Comparison of ENCODE assay signal across 24 mouse cellular contexts in the genomic region with DNA sequence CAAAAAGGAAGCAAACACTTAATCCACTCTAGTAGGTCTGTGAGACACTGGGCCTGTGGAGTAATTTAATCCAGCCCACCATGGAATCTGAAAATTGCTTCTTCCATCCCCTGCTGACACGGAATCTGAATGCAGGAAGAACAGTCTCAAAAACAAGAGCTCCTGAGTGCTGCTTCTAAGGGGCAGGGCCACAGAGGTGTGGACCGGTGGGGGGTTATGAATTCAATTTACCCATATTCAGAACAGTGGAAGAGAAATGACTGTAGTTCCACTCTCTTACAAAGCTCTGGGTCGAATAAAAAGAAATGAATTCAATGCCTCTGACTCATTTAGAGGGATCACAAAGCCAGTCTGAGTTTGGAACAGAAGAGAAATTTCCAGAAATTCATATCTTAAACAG.
DNase-seq lines count a peak whose midpoint lies in the region; ATAC-seq and TF ChIP-seq lines count a peak whose summit lies in the region.
"Had no signal": no experiment of that assay in that cellular context is flagged by ENCODE, and none has a peak within 500 bp of the region (broad histone marks: within the 10 kb centered on the region; RNA-seq: fewer than 3 reads in every experiment).

No protein-coding gene starts in this region.

- H3K36me3 ChIP-seq in forebrain, embryonic 11.5 days (ENCODE audit: control insufficient read depth, insufficient read depth, low read length): no peaks in the 10 kb centered on the region
- no peaks in the 10 kb centered on the region for H3K36me3 ChIP-seq in forebrain, embryonic 10.5 days (replicated peaks)
- no peaks in the 10 kb centered on the region for H3K36me3 ChIP-seq in forebrain, embryonic 14.5 days (ENCODE audit: control insufficient read depth, insufficient read depth, low read length)
- no peaks in the 10 kb centered on the region for H3K36me3 ChIP-seq in forebrain, postnatal 0 days (ENCODE audit: insufficient read depth)
- H3K36me3 ChIP-seq in kidney, adult 2 months (ENCODE audit: control insufficient read depth, insufficient read depth, low read length): no peaks in the 10 kb centered on the region
- H3K36me3 ChIP-seq: embryonic facial prominence, embryonic 10.5 days; embryonic facial prominence, embryonic 12.5 days; G1E had no signal

- H3K9ac ChIP-seq in forebrain, embryonic 11.5 days (ENCODE audit: low read length): no peak overlapping the region
- H3K9ac ChIP-seq in forebrain, embryonic 14.5 days (ENCODE audit: low read length): no peak overlapping the region
- H3K9ac ChIP-seq in forebrain, postnatal 0 days: no peak overlapping the region
- H3K9ac ChIP-seq: embryonic facial prominence, embryonic 12.5 days had no signal

- H3K27me3 ChIP-seq in forebrain, embryonic 11.5 days (ENCODE audit: control insufficient read depth, insufficient read depth, low read length): no peaks in the 10 kb centered on the region
- no peaks in the 10 kb centered on the region for H3K27me3 ChIP-seq in forebrain, embryonic 10.5 days (ENCODE audit: poor library complexity, severe bottlenecking)
- no peaks in the 10 kb centered on the region for H3K27me3 ChIP-seq in forebrain, embryonic 14.5 days (replicated peaks; ENCODE audit: control insufficient read depth, insufficient read depth, low read length)
- no peaks in the 10 kb centered on the region for H3K27me3 ChIP-seq in forebrain, postnatal 0 days (ENCODE audit: insufficient read depth, low read length)
- H3K27me3 ChIP-seq in kidney, adult 2 months (replicated peaks; ENCODE audit: control insufficient read depth, insufficient read depth, low read length): no peaks in the 10 kb centered on the region
- H3K27me3 ChIP-seq: CH12.LX; embryonic facial prominence, embryonic 12.5 days had no signal

- H3K4me1 ChIP-seq in forebrain, embryonic 11.5 days (replicated peaks; ENCODE audit: control insufficient read depth, insufficient read depth, low read length): no peaks in the 10 kb centered on the region
- H3K4me1 ChIP-seq in forebrain, embryonic 10.5 days: 0 out of 2 replicates have a peak, but pooled peaks cover 6% of the 10 kb centered on the region
- no peaks in the 10 kb centered on the region for H3K4me1 ChIP-seq in forebrain, embryonic 14.5 days (ENCODE audit: control insufficient read depth, insufficient read depth, low read length)
- H3K4me1 ChIP-seq in forebrain, postnatal 0 days (ENCODE audit: insufficient read depth): no peaks in the 10 kb centered on the region
- no peaks in the 10 kb centered on the region for H3K4me1 ChIP-seq in kidney, adult 2 months (ENCODE audit: control insufficient read depth, insufficient read depth, low read length)
- H3K4me1 ChIP-seq: embryonic facial prominence, embryonic 10.5 days; embryonic facial prominence, embryonic 12.5 days had no signal

- no peak overlapping the region for H3K4me2 ChIP-seq in forebrain, embryonic 11.5 days (ENCODE audit: low read depth, low read length, severe bottlenecking)
- H3K4me2 ChIP-seq in forebrain, embryonic 14.5 days (ENCODE audit: low read length): no peak overlapping the region
- H3K4me2 ChIP-seq in forebrain, postnatal 0 days (ENCODE audit: low read depth): no peak overlapping the region
- H3K4me2 ChIP-seq: embryonic facial prominence, embryonic 12.5 days had no signal

- no peak for TF ChIP-seq POLR2A in kidney, adult 2 months (IDR thresholded peaks at IDR 0.05; ENCODE audit: low read depth, low read length)

- WGBS in forebrain, embryonic 11.5 days: 19% methylated on average over 3 of the region's 3 CpGs
- 20% methylated on average over 3 of the region's 3 CpGs for WGBS in forebrain, embryonic 10.5 days
- WGBS in forebrain, embryonic 14.5 days: 8% methylated on average over 3 of the region's 3 CpGs
- 15% methylated on average over 3 of the region's 3 CpGs for WGBS in forebrain, postnatal 0 days
- WGBS in kidney, adult 2 months: 40% methylated on average over 3 of the region's 3 CpGs

- TF ChIP-seq CTCF in forebrain, postnatal 0 days (IDR thresholded peaks at IDR 0.05; ENCODE audit: low read depth): no peak
- no peak for TF ChIP-seq CTCF in kidney, adult 2 months (conservative IDR thresholded peaks at IDR 0.05; ENCODE audit: insufficient read depth, insufficient read length, low read depth, low read length)

- no peak for DNase-seq in forebrain, embryonic 11.5 days (ENCODE audit: low spot score)
- DNase-seq in forebrain, embryonic 10.5 days (ENCODE audit: extremely low spot score, low spot score): no peak
- peak; percentile 17 for DNase-seq in forebrain, embryonic 14.5 days (ENCODE audit: low spot score)
- DNase-seq in forebrain, postnatal 0 days: no peak
- DNase-seq in Muller cell, postnatal 12 days (ENCODE audit: inconsistent ontology term): peak; percentile 9
- peak; percentile 2 for DNase-seq in brain, adult 2 months (ENCODE audit: low read depth, low spot score)
- no peak for DNase-seq in thymus, postnatal 0 days (ENCODE audit: low spot score)
- no peak for DNase-seq in kidney, adult 2 months
- DNase-seq: adrenal gland, adult 8-10 months; adrenal gland, postnatal 14 days; adrenal gland, postnatal 36 days; B cell, adult 2 months; cerebellum, adult 11-12 months; cerebellum, adult 2 months; cerebellum, adult 9-10 months; cerebellum, postnatal 10 days; cerebellum, postnatal 25 days had no signal

- H3K27ac ChIP-seq in forebrain, embryonic 11.5 days (ENCODE audit: low read depth, low read length): no peak overlapping the region
- H3K27ac ChIP-seq in forebrain, embryonic 10.5 days: no peak overlapping the region
- H3K27ac ChIP-seq in forebrain, embryonic 14.5 days (ENCODE audit: low read depth, low read length): no peak overlapping the region
- H3K27ac ChIP-seq in forebrain, postnatal 0 days (ENCODE audit: low read depth, low read length): no peak overlapping the region
- no peak overlapping the region for H3K27ac ChIP-seq in kidney, adult 2 months (ENCODE audit: insufficient read depth, low read depth, low read length)
- H3K27ac ChIP-seq: embryonic facial prominence, embryonic 10.5 days; embryonic facial prominence, embryonic 12.5 days had no signal

- peak; percentile 83 for ATAC-seq in forebrain, embryonic 11.5 days (replicated peaks; ENCODE audit: low FRiP score)
- no peak; the same call in 1 of the 2 replicates for ATAC-seq in forebrain, embryonic 14.5 days
- ATAC-seq in forebrain, postnatal 0 days: no peak
- ATAC-seq: activated CD4-positive, CD25-positive, alpha-beta regulatory T cell, adult 4 months; CD4-positive, CD25-positive, alpha-beta regulatory T cell, adult 4 months; forebrain, embryonic 16.5 days had no signal

- no peaks in the 10 kb centered on the region for H3K9me3 ChIP-seq in forebrain, embryonic 11.5 days (ENCODE audit: control insufficient read depth, low read length)
- H3K9me3 ChIP-seq in forebrain, embryonic 10.5 days: no peaks in the 10 kb centered on the region
- H3K9me3 ChIP-seq in forebrain, embryonic 14.5 days (replicated peaks; ENCODE audit: control insufficient read depth, low read length): no peaks in the 10 kb centered on the region
- H3K9me3 ChIP-seq in forebrain, postnatal 0 days (ENCODE audit: low read length): no peaks in the 10 kb centered on the region
- H3K9me3 ChIP-seq: embryonic facial prominence, embryonic 10.5 days; embryonic facial prominence, embryonic 12.5 days; G1E had no signal

- H3K4me3 ChIP-seq in forebrain, embryonic 11.5 days (ENCODE audit: low read depth, low read length): no peak overlapping the region
- no peak overlapping the region for H3K4me3 ChIP-seq in forebrain, embryonic 10.5 days
- no peak overlapping the region for H3K4me3 ChIP-seq in forebrain, embryonic 14.5 days (ENCODE audit: low read depth, low read length)
- H3K4me3 ChIP-seq in forebrain, postnatal 0 days (ENCODE audit: low read depth, low read length): no peak overlapping the region
- no peak overlapping the region for H3K4me3 ChIP-seq in kidney, adult 2 months (ENCODE audit: insufficient read depth, low read depth, low read length)
- H3K4me3 ChIP-seq: embryonic facial prominence, embryonic 10.5 days; embryonic facial prominence, embryonic 12.5 days had no signal

Comparison
In these comparisons a context has a peak if more than half of its experiments do, and no peak if none do; other contexts are left out.
1. DNase-seq: peak in forebrain, embryonic 14.5 days (single experiment), Muller cell, postnatal 12 days (single experiment) and brain, adult 2 months (single experiment); none in forebrain, embryonic 11.5 days (single experiment), forebrain, embryonic 10.5 days (single experiment), forebrain, postnatal 0 days (single experiment), thymus, postnatal 0 days (single experiment) and kidney, adult 2 months (single experiment).